Mouse (Mus musculus) forebrain, embryonic 13.5 days (tissue): ENCODE measurements around the gene Prps1l3. TPM values are rescaled to one million over a fixed set of nuclear protein-coding genes. Genes with fewer than 3 reads are reported as not detected.
"Not testable (repeated sequence)": the region's sequence is repeated elsewhere in the genome, so short reads cannot be mapped to it uniquely, and the experiment has no call there.

Experiments
- ATAC-seq: fragments of 200-750 bp; cut with Nextera tagmentation; 2 replicates; pipeline ENCODE4 v1.8.0; 2017
- H3K27ac ChIP-seq: fragments of 300-500 bp; sonication (generic); 2 replicates; pipeline ENCODE4 v1.5.1; 2015; ENCODE audit warnings: inconsistent platforms, mild to moderate bottlenecking, moderate library complexity
- H3K27me3 ChIP-seq: fragments of 300-500 bp; sonication (generic); 2 replicates; pipeline ENCODE4 v1.6.1; 2015; ENCODE audit warnings: mild to moderate bottlenecking, inconsistent platforms
- H3K36me3 ChIP-seq: fragments of 300-500 bp; sonication (generic); 2 replicates; pipeline ENCODE4 v1.6.1; 2015; ENCODE audit warnings: mild to moderate bottlenecking, inconsistent platforms; ENCODE audit not compliant: poor library complexity, severe bottlenecking
- H3K4me1 ChIP-seq: fragments of 300-500 bp; sonication (generic); 2 replicates; pipeline ENCODE4 v1.6.1; 2015; ENCODE audit warnings: inconsistent platforms
- H3K4me2 ChIP-seq: fragments of 300-500 bp; sonication (generic); 2 replicates; pipeline ENCODE4 v1.6.1; 2015; ENCODE audit warnings: inconsistent platforms, mild to moderate bottlenecking, moderate library complexity
- H3K4me3 ChIP-seq: fragments of 300-500 bp; sonication (generic); 2 replicates; pipeline ENCODE4 v1.5.1; 2015; ENCODE audit warnings: mild to moderate bottlenecking, inconsistent platforms
- H3K9ac ChIP-seq: fragments of 300-500 bp; sonication (generic); 2 replicates; pipeline ENCODE4 v1.6.1; 2015; ENCODE audit warnings: mild to moderate bottlenecking, inconsistent platforms
- H3K9me3 ChIP-seq: fragments of 300-500 bp; sonication (generic); replicated peaks from 2 replicates; pipeline ENCODE4 v1.6.1; 2016; ENCODE audit warnings: inconsistent platforms
- WGBS: fragments of 180-500 bp; shearing (Covaris S2); methylation state at CpG from one replicate; pipeline ENCODE4 v1.1.7; 2015; 5-methylcytosine and 5-hydroxymethylcytosine counted together
- polyA plus RNA-seq: library from polyadenylated mRNA; unstranded; fragments of >200 nt; fragmentation: Nextera tagmentation; extraction: Ambion mirVana; gene quantifications from 2 replicates; pipeline ENCODE4 v1.2.1, GENCODE M21; 2015

The Prps1l3 gene
- polyA plus RNA-seq, 1 experiment from 2014 or later, result 51.7 TPM

DNA sequence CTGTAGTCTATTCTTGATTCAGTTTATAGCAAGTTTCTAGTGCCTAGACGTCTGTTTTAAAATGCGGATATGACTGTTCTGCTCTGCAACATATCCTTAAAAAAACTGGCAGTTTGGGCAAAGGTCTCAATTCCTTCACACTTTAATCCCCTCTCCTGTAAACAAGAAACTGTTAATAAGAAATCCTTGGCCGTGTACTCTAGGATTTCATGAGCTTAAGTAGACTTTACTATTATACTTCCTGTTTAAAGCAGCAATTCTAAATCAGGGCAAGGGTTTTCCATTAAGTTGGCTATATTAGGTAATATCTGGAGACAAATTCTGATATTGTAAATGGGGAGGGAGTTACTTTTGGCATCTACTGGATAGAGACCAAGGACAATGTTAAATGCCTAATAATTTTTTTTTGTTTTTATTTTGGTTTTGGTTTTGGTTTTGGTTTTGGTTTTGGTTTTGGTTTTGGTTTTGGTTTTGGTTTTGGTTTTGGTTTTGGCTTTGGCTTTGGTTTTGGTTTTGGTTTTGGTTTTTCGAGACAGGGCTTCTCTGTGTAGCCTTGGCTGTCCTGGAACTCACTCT lies 25.8 kb upstream of the Prps1l3 start:
- no peak overlapping the region for H3K9ac ChIP-seq
- no peak overlapping the region for H3K4me3 ChIP-seq
- no peak for ATAC-seq
- no peaks in the 10 kb centered on the region for H3K27me3 ChIP-seq
- no peaks in the 10 kb centered on the region for H3K9me3 ChIP-seq
- H3K4me1 ChIP-seq, result no peaks in the 10 kb centered on the region
- H3K36me3 ChIP-seq, result no peaks in the 10 kb centered on the region
- 84% methylated on average over 4 of the region's 4 CpGs for WGBS
- no peak overlapping the region for H3K27ac ChIP-seq
- H3K4me2 ChIP-seq, result no peak overlapping the region

GRCm38 (mm10) chr12:57211353-57212311 lies 18.6 kb upstream of the Prps1l3 start:
- no peaks in the 10 kb centered on the region for H3K36me3 ChIP-seq
- H3K27ac ChIP-seq, result no peak overlapping the region
- H3K27me3 ChIP-seq, result no peaks in the 10 kb centered on the region
- no peaks in the 10 kb centered on the region for H3K9me3 ChIP-seq
- peak overlapping the region; percentile 77 for H3K4me2 ChIP-seq
- peak overlapping the region; percentile 61 for H3K9ac ChIP-seq
- H3K4me3 ChIP-seq, result peak overlapping the region; percentile 43
- 10% methylated on average over 30 of the region's 30 CpGs for WGBS
- ATAC-seq, result peak; percentile 79
- H3K4me1 ChIP-seq, result peaks cover 9% of the 10 kb centered on the region; the same call in 1 of the 2 replicates

DNA sequence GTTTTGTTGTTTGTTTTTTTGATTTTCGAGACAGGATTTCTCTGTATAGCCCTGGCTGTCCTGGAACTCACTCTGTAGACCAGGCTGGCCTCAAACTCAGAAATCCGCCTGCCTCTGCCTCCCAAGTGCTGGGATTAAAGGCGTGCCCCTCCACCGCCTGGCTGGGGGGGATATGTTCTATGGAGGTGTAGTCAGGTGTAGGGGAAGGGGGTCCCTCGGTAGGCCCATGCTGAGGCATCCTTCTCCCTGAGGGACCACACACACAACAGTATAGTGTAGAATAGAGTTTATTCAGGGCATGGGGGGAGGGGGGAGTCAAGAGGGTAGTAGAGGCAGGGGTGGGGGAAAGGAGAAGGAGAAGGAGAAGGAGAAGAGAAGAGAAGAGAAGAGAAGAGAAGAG lies 17.7 kb upstream of the Prps1l3 start:
- not testable (repeated sequence) for H3K27ac ChIP-seq, H3K36me3 ChIP-seq, H3K4me2 ChIP-seq, H3K9ac ChIP-seq, H3K9me3 ChIP-seq, H3K4me3 ChIP-seq, H3K27me3 ChIP-seq, H3K4me1 ChIP-seq
- peak; percentile 43 for ATAC-seq
- WGBS, result 74% methylated on average over 5 of the region's 5 CpGs

DNA sequence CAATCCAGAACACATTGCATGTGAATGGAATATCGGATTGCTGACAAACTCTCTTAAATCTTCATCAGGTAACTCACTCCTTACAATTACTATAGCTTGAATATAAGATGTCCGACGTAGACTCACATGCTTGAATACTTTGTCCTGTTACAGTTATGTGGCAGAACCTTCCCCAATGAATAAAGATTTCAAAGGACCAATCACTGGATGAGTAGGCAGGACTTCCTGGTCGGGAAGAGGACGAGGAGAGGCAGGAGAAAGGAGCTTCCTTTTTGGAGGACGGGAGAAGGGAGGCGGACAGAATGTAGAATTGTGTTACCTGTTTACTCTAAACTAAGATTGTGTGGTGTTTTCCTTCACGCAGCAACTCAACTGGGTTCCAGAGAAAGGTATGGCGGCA lies 3.8 kb upstream of the Prps1l3 start:
- Histone ChIP-seq H3K4me2 (no peak overlapping the region), H3K27me3 (no peaks in the 10 kb centered on the region), H3K4me1 (peaks cover 5% of the 10 kb centered on the region), H3K9me3 (no peaks in the 10 kb centered on the region), H3K36me3 (no peaks in the 10 kb centered on the region), H3K27ac (no peak overlapping the region), H3K4me3 (no peak overlapping the region), H3K9ac (no peak overlapping the region)
- 88% methylated on average over 9 of the region's 9 CpGs for WGBS
- no peak for ATAC-seq

- no peak overlapping the region for H3K9ac ChIP-seq
- no peak overlapping the region for H3K27ac ChIP-seq
- no peak for ATAC-seq
- H3K4me2 ChIP-seq, result no peak overlapping the region
- no peaks in the 10 kb centered on the region for H3K9me3 ChIP-seq
- WGBS, result 91% methylated on average over 4 of the region's 8 CpGs
- no peaks in the 10 kb centered on the region for H3K36me3 ChIP-seq
- no peaks in the 10 kb centered on the region for H3K27me3 ChIP-seq
- peaks cover 8% of the 10 kb centered on the region for H3K4me1 ChIP-seq
- H3K4me3 ChIP-seq, result no peak overlapping the region
Measured at GRCm38 (mm10) chr12:57227776-57228175, 2.4 kb upstream of the Prps1l3 start.

DNA sequence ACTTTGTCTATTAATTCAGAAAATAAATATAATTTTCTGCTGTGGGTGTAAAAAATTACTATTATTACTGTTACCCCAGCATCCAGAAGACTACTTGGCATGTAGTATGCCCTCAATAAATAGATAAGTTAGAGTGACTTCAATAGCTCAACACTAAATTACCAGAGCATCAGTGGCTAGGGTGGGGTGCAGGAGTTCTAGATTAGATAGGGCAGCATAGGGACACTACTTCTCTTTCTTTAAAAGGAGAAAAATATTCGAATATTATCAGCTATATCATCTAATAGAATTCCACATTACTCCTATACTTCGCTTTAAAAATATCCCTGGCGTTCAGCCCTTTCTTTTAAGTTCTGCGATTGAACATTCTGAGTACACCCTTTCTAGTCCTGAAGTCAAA lies 509 bp upstream of the Prps1l3 start:
- no peaks in the 10 kb centered on the region for H3K9me3 ChIP-seq
- H3K36me3 ChIP-seq, result no peaks in the 10 kb centered on the region
- peak overlapping the region; percentile 68; the same call in 1 of the 2 replicates for H3K27ac ChIP-seq
- H3K4me1 ChIP-seq, result peaks cover 8% of the 10 kb centered on the region
- H3K4me2 ChIP-seq, result peak overlapping the region; percentile 68
- H3K9ac ChIP-seq, result peak overlapping the region; percentile 78; the same call in 1 of the 2 replicates
- ATAC-seq, result 0 out of 2 replicates have a peak, but pooled peaks have one; percentile 0
- peak overlapping the region; percentile 81 for H3K4me3 ChIP-seq
- no peaks in the 10 kb centered on the region for H3K27me3 ChIP-seq
- 42% methylated on average over 4 of the region's 4 CpGs for WGBS

- Histone ChIP-seq H3K36me3 (no peaks in the 10 kb centered on the region), H3K4me2 (peak overlapping the region; percentile 68), H3K27ac (no peak overlapping the region), H3K9me3 (no peaks in the 10 kb centered on the region), H3K4me3 (peak overlapping the region; percentile 81), H3K9ac (peak overlapping the region; percentile 78), H3K27me3 (no peaks in the 10 kb centered on the region), H3K4me1 (peaks cover 8% of the 10 kb centered on the region)
- WGBS, result 78% methylated on average over 14 of the region's 14 CpGs
- ATAC-seq, result no peak
Measured at GRCm38 (mm10) chr12:57231085-57231875, 1.1 kb downstream of the Prps1l3 start.

GRCm38 (mm10) chr12:57233386-57233785 lies 3.2 kb downstream of the Prps1l3 start:
- Histone ChIP-seq H3K4me3 (no peak overlapping the region), H3K4me2 (no peak overlapping the region), H3K4me1 (peaks cover 8% of the 10 kb centered on the region), H3K27me3 (no peaks in the 10 kb centered on the region), H3K27ac (no peak overlapping the region), H3K9me3 (no peaks in the 10 kb centered on the region), H3K9ac (no peak overlapping the region), H3K36me3 (peaks cover 3% of the 10 kb centered on the region)
- ATAC-seq, result no peak
- WGBS, result 87% methylated on average over 5 of the region's 5 CpGs

- no peak for ATAC-seq
- peaks cover 23% of the 10 kb centered on the region for H3K36me3 ChIP-seq
- WGBS, result 90% methylated on average over 5 of the region's 5 CpGs
Measured at GRCm38 (mm10) chr12:57243671-57244495, 13.7 kb downstream of the Prps1l3 start.

DNA sequence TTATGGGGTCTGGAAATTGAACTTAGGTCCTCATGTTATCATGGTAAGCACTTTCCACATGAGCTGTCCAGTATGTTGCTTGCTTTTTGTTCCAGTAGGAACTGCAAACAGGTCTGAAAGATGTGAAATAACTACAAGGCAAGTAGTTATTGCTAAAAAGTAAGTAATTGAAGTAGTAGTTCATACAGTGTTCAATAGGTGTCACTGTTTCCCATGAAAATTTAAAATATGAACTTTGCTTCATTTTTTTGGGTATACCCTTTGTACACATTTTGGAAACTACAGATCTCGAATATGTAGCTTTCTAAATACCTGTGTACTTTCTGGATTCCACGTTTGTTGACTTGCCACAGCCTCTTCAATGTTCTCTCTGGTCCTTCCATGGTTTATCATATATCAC lies 28.4 kb downstream of the Prps1l3 start:
- H3K4me1 ChIP-seq, result no peaks in the 10 kb centered on the region
- H3K27me3 ChIP-seq, result no peaks in the 10 kb centered on the region
- no peaks in the 10 kb centered on the region for H3K9me3 ChIP-seq
- no peak overlapping the region for H3K4me3 ChIP-seq
- no peak for ATAC-seq
- WGBS, result 69% methylated on average over 2 of the region's 2 CpGs
- no peak overlapping the region for H3K27ac ChIP-seq
- no peak overlapping the region for H3K9ac ChIP-seq
- H3K36me3 ChIP-seq, result no peaks in the 10 kb centered on the region
- no peak overlapping the region for H3K4me2 ChIP-seq

More at GRCm38 (mm10) chr12:57243671-57244495, 13.7 kb downstream of the Prps1l3 start:
- no peak overlapping the region for H3K9ac ChIP-seq
- H3K4me1 ChIP-seq, result no peaks in the 10 kb centered on the region
- H3K27me3 ChIP-seq, result no peaks in the 10 kb centered on the region
- no peak overlapping the region for H3K4me3 ChIP-seq
- no peak overlapping the region for H3K4me2 ChIP-seq
- H3K9me3 ChIP-seq, result no peaks in the 10 kb centered on the region
- H3K27ac ChIP-seq, result no peak overlapping the region

- H3K9me3 ChIP-seq, result no peaks in the 10 kb centered on the region
- no peaks in the 10 kb centered on the region for H3K27me3 ChIP-seq
- H3K27ac ChIP-seq, result no peak overlapping the region
- no peak for ATAC-seq
- H3K4me2 ChIP-seq, result no peak overlapping the region
- H3K36me3 ChIP-seq, result no peaks in the 10 kb centered on the region
- H3K4me3 ChIP-seq, result no peak overlapping the region
- H3K9ac ChIP-seq, result no peak overlapping the region
- H3K4me1 ChIP-seq, result no peaks in the 10 kb centered on the region
- WGBS, result 57% methylated on average over 1 of the region's 1 CpGs
Measured at GRCm38 (mm10) chr12:57275456-57275855, 45.2 kb downstream of the Prps1l3 start.
